Mouse (Mus musculus) spleen, adult 12 weeks (tissue): ENCODE measurements around the gene Scn1b.

Experiments used
- DNase-seq: peaks from one replicate; pipeline ENCODE4 v3.0.0; 2022; ENCODE audit warnings: low spot score

The Scn1b gene

GRCm38 (mm10) chr7:31149271-31149670 is 22.5 kb upstream of the Scn1b start:
- no peak for DNase-seq

DNA sequence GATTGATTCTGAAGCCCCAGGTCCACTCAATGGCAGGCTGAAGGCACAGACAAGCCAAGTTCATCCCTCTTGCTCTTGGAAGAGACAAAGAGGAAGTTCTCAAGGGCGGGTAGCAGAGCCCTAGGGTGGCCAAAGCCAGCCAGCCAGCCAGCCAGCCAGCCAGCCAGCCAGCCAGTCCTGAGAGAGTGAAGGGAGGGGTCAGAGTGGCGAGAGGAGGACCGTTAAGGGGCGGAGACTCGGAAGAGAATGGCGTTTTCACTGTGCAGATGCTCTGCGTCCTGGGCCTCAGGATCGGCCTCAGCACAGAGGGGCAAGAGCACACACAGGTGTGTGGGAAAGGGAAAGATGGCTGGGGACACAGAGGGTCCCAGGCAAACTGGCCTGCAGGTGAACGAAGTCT is 22.0 kb upstream of the Scn1b start:
- peak; percentile 27 for DNase-seq

DNA sequence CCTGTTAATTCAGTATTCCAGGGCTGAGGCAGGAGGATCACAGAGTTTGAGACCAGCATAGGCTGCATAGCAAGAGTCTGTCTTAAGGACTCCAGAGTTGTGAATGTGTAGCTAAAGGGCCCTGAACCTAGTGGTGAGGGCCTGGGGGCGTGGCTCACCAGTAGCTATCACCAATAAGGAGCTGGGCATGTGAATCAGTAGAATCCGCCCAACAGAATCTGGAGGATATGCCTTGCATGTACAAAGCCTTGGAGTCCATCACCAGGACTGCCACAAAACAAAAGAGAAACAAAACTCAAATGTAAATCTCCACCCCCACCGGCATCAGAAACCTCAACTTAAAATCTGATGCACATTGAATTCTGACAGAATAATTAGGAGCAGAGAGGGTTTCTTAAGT is 21.3 kb upstream of the Scn1b start:
- no peak for DNase-seq

- no peak for DNase-seq
Observed at GRCm38 (mm10) chr7:31145596-31146160, 18.9 kb upstream of the Scn1b start.

DNA sequence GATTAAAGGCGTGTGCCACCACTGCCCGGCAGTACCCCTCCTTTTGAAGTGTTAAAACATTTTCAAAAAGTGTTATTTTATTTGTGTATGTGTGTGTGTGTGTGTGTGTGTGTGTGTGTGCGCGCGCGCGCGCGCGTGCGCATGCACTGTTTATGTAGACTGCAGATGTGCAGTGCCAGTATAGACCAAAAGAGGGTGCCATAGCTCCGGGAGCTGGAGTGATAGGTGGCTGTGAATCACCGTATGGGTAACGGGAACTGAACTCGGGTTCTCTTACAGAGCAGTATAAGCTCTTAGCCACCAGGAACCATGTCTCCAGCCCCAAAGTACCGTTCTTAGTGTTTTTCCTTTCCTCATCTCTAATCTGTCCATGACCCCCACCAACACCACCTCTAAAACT is 18.1 kb upstream of the Scn1b start:
- no peak for DNase-seq

GRCm38 (mm10) chr7:31140941-31141340 is 14.1 kb upstream of the Scn1b start:
- DNase-seq, result no peak

DNA sequence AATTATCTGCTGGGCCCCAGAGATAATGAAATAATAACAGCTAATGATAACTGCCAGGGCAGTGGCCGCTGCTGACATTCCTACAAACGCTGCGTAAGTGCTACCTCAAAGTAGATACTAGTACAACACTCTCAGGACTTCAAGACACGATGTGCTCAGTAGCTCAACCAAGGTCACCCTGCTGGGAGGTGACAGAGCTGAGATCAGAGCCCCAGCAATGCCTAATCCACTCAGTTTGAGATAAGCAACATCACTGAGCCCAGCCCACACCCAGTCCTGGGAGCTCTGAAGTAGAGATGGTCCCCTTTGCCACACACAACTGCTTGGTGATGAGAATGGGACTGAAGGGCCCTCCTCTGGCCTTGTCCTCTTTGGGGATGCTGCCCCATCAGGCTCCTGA is 13.5 kb upstream of the Scn1b start:
- DNase-seq, result no peak

DNA sequence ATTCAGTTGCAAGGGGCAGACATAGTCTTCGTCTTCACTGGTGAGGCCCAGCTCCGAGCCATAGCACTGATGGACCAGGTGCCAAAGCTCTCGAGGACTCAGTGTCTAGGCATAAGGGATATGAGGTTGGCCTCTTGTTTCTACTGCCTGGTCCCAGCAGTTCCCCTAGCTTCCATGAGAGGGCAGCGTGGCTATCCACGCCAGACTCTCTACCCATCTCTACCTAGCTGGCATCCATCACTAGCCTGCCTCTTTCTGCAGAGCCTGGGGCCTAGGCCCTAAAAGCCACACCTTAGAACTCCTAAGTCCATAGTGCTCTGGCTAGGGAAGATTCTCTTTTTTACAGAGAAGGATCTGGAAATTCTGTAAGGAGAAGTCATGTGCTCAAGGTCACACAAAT is 13.0 kb upstream of the Scn1b start:
- DNase-seq, result no peak

- DNase-seq, result no peak
Observed at GRCm38 (mm10) chr7:31135717-31136116, 8.9 kb upstream of the Scn1b start.

- DNase-seq, result no peak
Observed at GRCm38 (mm10) chr7:31131866-31132265, 5.1 kb upstream of the Scn1b start.

DNA sequence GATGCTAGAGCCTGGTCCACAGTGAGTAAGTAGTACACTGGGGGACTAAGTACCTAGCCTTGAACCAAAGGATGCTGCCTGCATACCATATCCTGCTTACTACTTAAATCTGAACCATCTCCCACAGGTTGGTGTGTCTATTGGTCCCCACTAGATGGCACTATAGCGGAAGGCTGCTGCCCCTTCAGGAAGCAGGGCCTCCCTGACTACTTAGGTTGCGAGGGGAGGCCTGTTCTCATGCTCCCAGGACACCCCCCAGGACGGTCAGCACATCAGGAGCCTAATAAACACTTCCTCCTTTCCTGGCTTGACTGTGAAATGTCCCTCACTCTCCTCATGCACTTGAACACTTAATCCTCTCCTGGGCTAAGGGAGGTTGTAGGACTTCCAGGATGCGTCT is 4.0 kb upstream of the Scn1b start:
- DNase-seq, result no peak

DNA sequence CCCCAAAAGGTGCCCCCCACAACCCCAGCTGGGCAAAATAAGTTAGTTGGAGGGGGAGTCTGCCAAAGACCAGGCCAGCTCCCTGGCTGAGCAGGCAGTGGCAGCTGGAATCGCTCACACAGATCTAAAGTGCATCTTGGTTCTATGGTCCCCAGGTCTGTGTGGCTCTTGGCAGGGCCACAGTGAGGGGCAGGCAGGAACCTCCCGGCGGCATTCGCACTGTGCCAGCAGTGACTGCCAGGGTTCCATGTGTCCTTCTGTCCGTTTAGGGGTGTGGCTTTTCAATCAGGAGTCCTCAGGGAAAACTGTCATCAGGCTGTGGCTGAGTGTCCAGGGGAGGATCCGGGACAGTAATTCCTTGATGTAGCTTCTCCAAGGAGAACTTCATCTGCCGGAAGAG is 3.4 kb upstream of the Scn1b start:
- DNase-seq, result no peak

DNA sequence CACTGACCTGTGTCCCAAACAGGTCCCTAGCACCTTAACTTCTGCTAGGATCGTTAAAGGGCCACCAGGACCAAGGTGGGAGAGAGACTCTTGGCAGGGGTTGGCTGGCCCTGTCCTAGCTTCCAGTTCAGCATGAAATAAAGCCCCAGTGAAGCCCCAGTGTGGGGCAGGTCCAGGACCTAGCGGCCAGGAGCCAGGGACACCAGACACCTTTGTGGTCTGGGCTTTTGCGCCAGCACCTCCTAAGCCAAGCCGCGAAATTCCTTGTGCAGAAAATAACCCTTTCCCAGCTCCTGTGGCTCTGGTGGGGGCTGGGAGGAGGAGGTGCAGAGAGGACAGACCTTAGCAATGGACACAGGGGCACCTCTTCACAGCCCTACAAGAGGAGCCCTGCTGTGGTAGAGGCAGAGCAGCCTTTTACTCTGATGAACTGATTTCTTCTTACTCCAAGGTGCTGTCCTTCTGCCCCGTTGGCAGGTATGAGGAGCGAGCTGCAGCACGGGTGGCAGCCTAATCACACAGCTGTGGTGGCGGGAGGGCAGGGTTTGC is 1.4 kb upstream of the Scn1b start:
- DNase-seq, result no peak

DNA sequence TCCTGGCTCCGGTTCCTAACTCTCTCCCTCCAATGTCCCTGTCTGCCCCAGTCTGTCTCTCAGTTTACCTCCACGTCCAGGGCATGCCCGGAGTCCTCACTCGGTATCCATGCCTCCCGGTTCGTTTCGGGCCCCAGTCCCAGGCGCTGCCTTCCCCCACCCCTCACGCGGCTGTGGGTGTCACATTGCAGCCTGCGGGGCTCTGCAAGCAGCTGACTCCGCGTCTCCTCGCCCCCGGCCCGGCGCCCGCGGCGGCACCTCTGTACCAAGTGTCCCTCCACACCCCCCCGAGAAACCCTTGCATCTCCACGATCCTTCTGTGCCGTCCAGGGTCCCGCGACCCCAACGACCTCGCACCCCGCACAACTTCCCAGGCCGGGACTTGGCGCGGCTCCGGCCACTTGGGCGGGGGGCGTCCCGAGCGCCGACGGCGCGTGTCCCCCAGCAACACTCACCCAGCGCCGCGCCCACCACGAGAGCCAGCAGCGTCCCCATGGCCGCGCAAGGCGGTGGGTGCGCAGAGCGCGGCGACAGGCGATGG is 522 bp downstream of the Scn1b start:
- no peak for DNase-seq

GRCm38 (mm10) chr7:31125116-31125515 is 1.7 kb downstream of the Scn1b start:
- DNase-seq, result no peak

DNA sequence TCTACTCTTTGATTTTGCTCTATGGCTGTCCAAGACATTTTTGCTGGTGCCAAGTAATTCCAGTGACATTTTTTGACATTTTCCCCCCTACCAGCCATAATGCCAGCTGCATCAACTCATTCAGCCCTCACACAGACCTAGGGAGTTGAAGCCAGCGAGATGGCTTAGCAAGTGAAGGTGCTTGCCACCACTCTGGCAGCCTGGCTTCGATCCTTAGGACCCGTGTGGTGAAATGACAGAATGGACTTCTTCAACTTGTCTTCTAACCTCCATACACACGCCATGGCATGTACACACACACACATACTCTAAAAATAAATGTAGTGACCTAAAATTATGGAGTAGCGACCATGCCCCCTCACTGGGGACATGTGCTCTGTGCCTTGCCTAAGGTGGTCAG is 2.4 kb downstream of the Scn1b start:
- DNase-seq, result no peak

- no peak for DNase-seq
Observed at GRCm38 (mm10) chr7:31123697-31124096, 3.1 kb downstream of the Scn1b start.

- DNase-seq, result no peak
Observed at GRCm38 (mm10) chr7:31122641-31123631, 3.9 kb downstream of the Scn1b start.

- DNase-seq, result no peak
Observed at GRCm38 (mm10) chr7:31119556-31119955, 7.2 kb downstream of the Scn1b start.

- DNase-seq, result no peak
Observed at GRCm38 (mm10) chr7:31118486-31118885, 8.3 kb downstream of the Scn1b start.

- DNase-seq, result no peak
Observed at GRCm38 (mm10) chr7:31117465-31117864, 9.3 kb downstream of the Scn1b start.

DNA sequence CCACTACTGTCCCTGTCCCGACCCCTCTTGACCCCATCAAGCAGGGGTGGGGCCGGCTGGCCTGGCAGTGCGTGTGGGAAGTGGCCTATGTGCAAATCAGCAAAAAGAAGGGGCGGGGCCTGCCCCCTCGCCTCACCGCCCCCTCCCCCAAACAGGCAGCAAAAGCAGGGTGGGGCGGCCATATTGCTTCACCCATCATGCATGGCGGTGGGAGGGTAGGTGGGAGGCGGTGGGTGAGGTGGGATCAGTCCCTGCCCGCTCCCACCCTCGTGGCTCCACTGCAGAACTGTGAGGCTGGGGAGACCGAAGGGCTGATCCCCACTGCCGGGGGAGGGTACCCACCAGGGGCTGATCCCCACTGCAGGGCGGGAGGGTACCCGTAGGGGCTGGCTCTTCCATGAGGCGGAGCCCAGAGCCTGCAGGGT is 10.1 kb downstream of the Scn1b start:
- DNase-seq, result no peak

- no peak for DNase-seq
Observed at GRCm38 (mm10) chr7:31115587-31116043, 11.2 kb downstream of the Scn1b start.
